Mouse (Mus musculus) C2C12 (cell line): ENCODE measurements around the gene Agtr1a. TPM values are rescaled to one million over a fixed set of nuclear protein-coding genes. Genes with fewer than 3 reads are reported as not detected.

Experiments
- H3K27me3 ChIP-seq: one replicate; pipeline ENCODE4 v1.6.1; 2011; ENCODE audit not compliant: control insufficient read depth, insufficient read depth, insufficient read length
- H3K36me3 ChIP-seq: one replicate; pipeline ENCODE4 v1.6.1; 2011; ENCODE audit not compliant: control insufficient read depth, insufficient read depth
- H3K4me3 ChIP-seq: one replicate; pipeline ENCODE4 v1.5.1; 2011; ENCODE audit warnings: mild to moderate bottlenecking, control low read depth; ENCODE audit not compliant: poor library complexity, insufficient read depth, severe bottlenecking
- H3K79me2 ChIP-seq: one replicate; pipeline ENCODE4 v1.6.1; 2011; ENCODE audit not compliant: control insufficient read depth, insufficient read depth
- H3K79me3 ChIP-seq: one replicate; pipeline ENCODE4 v1.6.1; 2011; ENCODE audit warnings: low read depth, control low read depth
- H3ac ChIP-seq: one replicate; pipeline ENCODE3; 2011; ENCODE audit warnings: low read depth; ENCODE audit not compliant: control insufficient read depth, insufficient read length
- CEBPB ChIP-seq: IDR thresholded peaks from one replicate; pipeline ENCODE4 v1.6.1; 2011; ENCODE audit warnings: low read depth, mild to moderate bottlenecking, control low read depth, moderate library complexity
- CTCF ChIP-seq: IDR thresholded peaks from one replicate; pipeline ENCODE4 v1.5.1; 2011; ENCODE audit not compliant: control insufficient read depth, insufficient read depth, insufficient read length
- FOSL1 ChIP-seq: IDR thresholded peaks from one replicate; pipeline ENCODE4 v1.8.0; 2011; ENCODE audit warnings: mild to moderate bottlenecking, low read length; ENCODE audit not compliant: poor library complexity, insufficient read depth, severe bottlenecking
- MAX ChIP-seq: IDR thresholded peaks from one replicate; pipeline ENCODE4 v1.6.1; 2011; ENCODE audit warnings: mild to moderate bottlenecking, control low read depth
- MYOD1 ChIP-seq: IDR thresholded peaks from one replicate; pipeline ENCODE4 v1.6.1; 2011; ENCODE audit warnings: low read depth; ENCODE audit not compliant: control insufficient read depth, insufficient read length
- MYOG ChIP-seq: IDR thresholded peaks from one replicate; pipeline ENCODE4 v1.6.1; 2011; ENCODE audit not compliant: control insufficient read depth, insufficient read length; ENCODE audit errors: extremely low read depth
- USF1 ChIP-seq: IDR thresholded peaks from one replicate; pipeline ENCODE4 v1.6.1; 2011; ENCODE audit warnings: low read depth, mild to moderate bottlenecking, control low read depth, moderate library complexity
- long read RNA-seq, 2 experiments: library from polyadenylated mRNA; unstranded; transcript quantifications; one replicate each; pipeline ENCODE4 v2.0.0; 2019 to 2020
- polyA plus RNA-seq: library from polyadenylated mRNA; unstranded; fragments of >200 nt; fragmentation: generic; extraction: Trizol; gene quantifications from one replicate; pipeline ENCODE4 v1.2.1, GENCODE M21; 2012; ENCODE audit warnings: missing spikeins

The Agtr1a gene
- not detected for polyA plus RNA-seq
- long read RNA-seq, experiment 1 = 0 reads
- long read RNA-seq, experiment 2 = 0 reads

- no peaks in the 10 kb centered on the region for H3K79me3 ChIP-seq
- H3K36me3 ChIP-seq = no peaks in the 10 kb centered on the region
- H3ac ChIP-seq = no peak within 1 kb of the TSS
- TF ChIP-seq MYOG = no peak
- no peak for TF ChIP-seq CTCF
- no peak for TF ChIP-seq MYOD1
- TF ChIP-seq CEBPB = no peak
- TF ChIP-seq USF1 = no peak
- TF ChIP-seq MAX = no peak
- no peak for TF ChIP-seq FOSL1
- H3K27me3 ChIP-seq = peaks cover 16% of the 10 kb centered on the region
- no peaks in the 10 kb centered on the region for H3K79me2 ChIP-seq
- H3K4me3 ChIP-seq = no peak within 1 kb of the TSS
Measured at GRCm38 (mm10) chr13:30336148-30336801, at the start of gene Agtr1a. Gene Agtr1a, plus strand, starts transcription at chr13:30336441.

- Histone ChIP-seq H3K4me3 (no peak overlapping the region), H3K79me3 (no peaks in the 10 kb centered on the region), H3K36me3 (no peaks in the 10 kb centered on the region), H3ac (no peak overlapping the region), H3K79me2 (no peaks in the 10 kb centered on the region), H3K27me3 (no peaks in the 10 kb centered on the region)
- TF ChIP-seq FOSL1 = no peak
- TF ChIP-seq MAX = no peak
- no peak for TF ChIP-seq MYOD1
- TF ChIP-seq MYOG = no peak
- no peak for TF ChIP-seq CEBPB
- no peak for TF ChIP-seq USF1
- no peak for TF ChIP-seq CTCF
Measured at GRCm38 (mm10) chr13:30310221-30310620, 26.0 kb upstream of the Agtr1a start.

GRCm38 (mm10) chr13:30324669-30325346 lies 11.4 kb upstream of the Agtr1a start:
- Histone ChIP-seq H3K36me3 (no peaks in the 10 kb centered on the region), H3K27me3 (peaks cover 3% of the 10 kb centered on the region), H3K4me3 (no peak overlapping the region), H3ac (no peak overlapping the region), H3K79me3 (no peaks in the 10 kb centered on the region), H3K79me2 (no peaks in the 10 kb centered on the region)
- TF ChIP-seq FOSL1 (no peak), CTCF (no peak), CEBPB (no peak), MYOG (no peak), MYOD1 (no peak), USF1 (no peak), MAX (no peak)

- no peak overlapping the region for H3K4me3 ChIP-seq
- no peaks in the 10 kb centered on the region for H3K79me2 ChIP-seq
- H3ac ChIP-seq = no peak overlapping the region
- no peaks in the 10 kb centered on the region for H3K36me3 ChIP-seq
- no peaks in the 10 kb centered on the region for H3K79me3 ChIP-seq
- H3K27me3 ChIP-seq = peaks cover under 1% of the 10 kb centered on the region
- TF ChIP-seq CTCF (no peak), MYOD1 (no peak), MYOG (no peak), USF1 (no peak), FOSL1 (no peak), CEBPB (no peak), MAX (no peak)
Measured at GRCm38 (mm10) chr13:30331061-30331460, 5.2 kb upstream of the Agtr1a start.

GRCm38 (mm10) chr13:30331851-30332250 lies 4.4 kb upstream of the Agtr1a start:
- no peaks in the 10 kb centered on the region for H3K79me2 ChIP-seq
- H3ac ChIP-seq = no peak overlapping the region
- H3K4me3 ChIP-seq = no peak overlapping the region
- no peaks in the 10 kb centered on the region for H3K36me3 ChIP-seq
- TF ChIP-seq USF1 = no peak
- TF ChIP-seq MYOG = no peak
- no peak for TF ChIP-seq MYOD1
- no peak for TF ChIP-seq CEBPB
- no peak for TF ChIP-seq CTCF
- no peak for TF ChIP-seq FOSL1
- TF ChIP-seq MAX = no peak
- H3K27me3 ChIP-seq = peaks cover 7% of the 10 kb centered on the region
- no peaks in the 10 kb centered on the region for H3K79me3 ChIP-seq
